Mouse (Mus musculus): ENCODE results near the gene Ubn2. TPM values are rescaled to one million over a fixed set of nuclear protein-coding genes. Genes with fewer than 3 reads are reported as not detected.
"Not testable (repeated sequence)": the region's sequence is repeated elsewhere in the genome, so short reads cannot be mapped to it uniquely, and the experiment has no call there.

Ubn2 gene
- polyA plus RNA-seq, 1 experiment from 2014 or later: 12.1 TPM

- H3K4me2 ChIP-seq: peak overlapping the region; percentile 50
- H3K4me1 ChIP-seq: no peaks in the 10 kb centered on the region; the same call in 1 of the 2 replicates
- H3K36me3 ChIP-seq: 0 out of 2 replicates have a peak, but pooled peaks cover 6% of the 10 kb centered on the region
- no peaks in the 10 kb centered on the region for H3K9me3 ChIP-seq
- H3K9ac ChIP-seq: no peak overlapping the region
- no peak for ATAC-seq (ENCODE audit: insufficient read depth, low FRiP score, low read depth)
- no peaks in the 10 kb centered on the region for H3K27me3 ChIP-seq (replicated peaks)
- no peak overlapping the region for H3K27ac ChIP-seq
- H3K4me3 ChIP-seq (replicated peaks): peak overlapping the region; percentile 89; the same call in 1 of the 2 replicates
- 86% methylated on average over 1 of the region's 1 CpGs for WGBS
Measured at GRCm38 (mm10) chr6:38535788-38536187, 102.0 kb downstream of the Ubn2 start.

- H3K27ac ChIP-seq; ATAC-seq (ENCODE audit: insufficient read depth, low FRiP score, low read depth); H3K4me3 ChIP-seq (replicated peaks); H3K9me3 ChIP-seq; H3K4me1 ChIP-seq; H3K4me2 ChIP-seq; H3K36me3 ChIP-seq; H3K27me3 ChIP-seq (replicated peaks); H3K9ac ChIP-seq: not testable (repeated sequence)
- WGBS: 88% methylated on average over 5 of the region's 5 CpGs
Measured at GRCm38 (mm10) chr6:38544141-38544540, 110.4 kb downstream of the Ubn2 start.

- not testable (repeated sequence) for H3K27ac ChIP-seq; H3K4me1 ChIP-seq; H3K9me3 ChIP-seq; H3K9ac ChIP-seq; H3K27me3 ChIP-seq (replicated peaks); ATAC-seq (ENCODE audit: insufficient read depth, low FRiP score, low read depth); H3K4me2 ChIP-seq; H3K4me3 ChIP-seq (replicated peaks); H3K36me3 ChIP-seq
- WGBS: 85% methylated on average over 2 of the region's 2 CpGs
Measured at GRCm38 (mm10) chr6:38547005-38547404, 113.3 kb downstream of the Ubn2 start.

- H3K4me3 ChIP-seq (replicated peaks): no peak overlapping the region
- H3K9ac ChIP-seq: no peak overlapping the region
- no peaks in the 10 kb centered on the region for H3K9me3 ChIP-seq
- no peak overlapping the region for H3K27ac ChIP-seq
- ATAC-seq (ENCODE audit: insufficient read depth, low FRiP score, low read depth): no peak
- H3K4me1 ChIP-seq: no peaks in the 10 kb centered on the region
- 76% methylated on average over 1 of the region's 1 CpGs for WGBS
- H3K4me2 ChIP-seq: no peak overlapping the region
- H3K27me3 ChIP-seq (replicated peaks): no peaks in the 10 kb centered on the region
- H3K36me3 ChIP-seq: no peaks in the 10 kb centered on the region
Measured at GRCm38 (mm10) chr6:38547707-38548106, 114.0 kb downstream of the Ubn2 start.

GRCm38 (mm10) chr6:38548595-38548994, 114.8 kb downstream of the Ubn2 start:
- not testable (repeated sequence) for H3K9me3 ChIP-seq; H3K27me3 ChIP-seq (replicated peaks); H3K4me1 ChIP-seq; H3K36me3 ChIP-seq; H3K27ac ChIP-seq; H3K4me3 ChIP-seq (replicated peaks); H3K4me2 ChIP-seq; H3K9ac ChIP-seq; ATAC-seq (ENCODE audit: insufficient read depth, low FRiP score, low read depth)
- 89% methylated on average over 7 of the region's 7 CpGs for WGBS

- not testable (repeated sequence) for H3K27me3 ChIP-seq (replicated peaks); ATAC-seq (ENCODE audit: insufficient read depth, low FRiP score, low read depth); H3K36me3 ChIP-seq; H3K4me1 ChIP-seq; H3K9me3 ChIP-seq
- Histone ChIP-seq H3K4me2 (peak overlapping the region; percentile 64), H3K4me3 (replicated peaks) (peak overlapping the region; percentile 77; the same call in 1 of the 2 replicates), H3K9ac (0 out of 2 replicates have a peak overlapping the region, but pooled peaks have one; percentile 82), H3K27ac (peak overlapping the region; percentile 99; the same call in 1 of the 2 replicates)
- WGBS: 77% methylated on average over 6 of the region's 6 CpGs
Measured at GRCm38 (mm10) chr6:38549840-38550239, 116.1 kb downstream of the Ubn2 start.

- Histone ChIP-seq H3K4me2 (peak overlapping the region; percentile 64), H3K9ac (peak overlapping the region; percentile 82), H3K36me3 (no peaks in the 10 kb centered on the region), H3K4me3 (replicated peaks) (peak overlapping the region; percentile 77), H3K9me3 (no peaks in the 10 kb centered on the region), H3K27me3 (replicated peaks) (no peaks in the 10 kb centered on the region), H3K27ac (peak overlapping the region; percentile 99), H3K4me1 (no peaks in the 10 kb centered on the region)
- peak; percentile 57 for ATAC-seq (ENCODE audit: insufficient read depth, low FRiP score, low read depth)
- WGBS: 4% methylated on average over 28 of the region's 28 CpGs
Measured at GRCm38 (mm10) chr6:38550250-38551061, 116.7 kb downstream of the Ubn2 start.

- WGBS: under 1% methylated on average over 93 of the region's 98 CpGs
- peak; percentile 89 for ATAC-seq (ENCODE audit: insufficient read depth, low FRiP score, low read depth)
- H3K9ac ChIP-seq: peak within 1 kb of the TSS; percentile 82
Measured at GRCm38 (mm10) chr6:38551062-38551988, 117.6 kb downstream of the Ubn2 start, which contains the start of gene Luc7l2. Gene Luc7l2 (plus strand): TSS chr6:38551334.

GRCm38 (mm10) chr6:38551989-38552635, 118.4 kb downstream of the Ubn2 start:
- WGBS: 0% methylated on average over 32 of the region's 32 CpGs
- Histone ChIP-seq H3K36me3 (no peaks in the 10 kb centered on the region), H3K27me3 (replicated peaks) (no peaks in the 10 kb centered on the region), H3K4me1 (no peaks in the 10 kb centered on the region), H3K27ac (peak overlapping the region; percentile 100), H3K9ac (peak overlapping the region; percentile 62), H3K4me2 (peak overlapping the region; percentile 49), H3K4me3 (replicated peaks) (peak overlapping the region; percentile 77), H3K9me3 (no peaks in the 10 kb centered on the region)
- ATAC-seq (ENCODE audit: insufficient read depth, low FRiP score, low read depth): peak; percentile 94

More at GRCm38 (mm10) chr6:38551062-38551988, 117.6 kb downstream of the Ubn2 start, which contains the start of gene Luc7l2:
- Histone ChIP-seq H3K27me3 (replicated peaks) (no peaks in the 10 kb centered on the region), H3K4me2 (peak within 1 kb of the TSS; percentile 64), H3K4me3 (replicated peaks) (peak within 1 kb of the TSS; percentile 77), H3K36me3 (no peaks in the 10 kb centered on the region), H3K9me3 (no peaks in the 10 kb centered on the region), H3K27ac (peak within 1 kb of the TSS; percentile 100), H3K4me1 (no peaks in the 10 kb centered on the region)

GRCm38 (mm10) chr6:38552636-38553000, 118.9 kb downstream of the Ubn2 start:
- Histone ChIP-seq H3K9me3 (no peaks in the 10 kb centered on the region), H3K4me3 (replicated peaks) (peak overlapping the region; percentile 77), H3K27me3 (replicated peaks) (no peaks in the 10 kb centered on the region), H3K36me3 (no peaks in the 10 kb centered on the region), H3K9ac (no peak overlapping the region), H3K27ac (no peak overlapping the region), H3K4me1 (no peaks in the 10 kb centered on the region), H3K4me2 (peak overlapping the region; percentile 49)
- ATAC-seq (ENCODE audit: insufficient read depth, low FRiP score, low read depth): no peak
- 18% methylated on average over 5 of the region's 5 CpGs for WGBS

All from stomach, embryonic 15.5 days (tissue).